Mouse (Mus musculus): Measurements from ENCODE around the gene Oosp3.

- TF ChIP-seq CTCF (IDR thresholded peaks at IDR 0.05; ENCODE audit: control insufficient read depth, insufficient read depth, insufficient read length) (no peak), MAX (IDR thresholded peaks at IDR 0.05) (no peak), USF1 (IDR thresholded peaks at IDR 0.05; ENCODE audit: low read depth) (no peak), FOSL1 (IDR thresholded peaks at IDR 0.05; ENCODE audit: insufficient read depth, low read length, poor library complexity, severe bottlenecking) (no peak), CEBPB (IDR thresholded peaks at IDR 0.05; ENCODE audit: low read depth) (no peak), MYOG (IDR thresholded peaks at IDR 0.05; ENCODE audit: control insufficient read depth, extremely low read depth, insufficient read length) (no peak), MYOD1 (IDR thresholded peaks at IDR 0.05; ENCODE audit: control insufficient read depth, insufficient read length, low read depth) (no peak)
Measured at GRCm38 (mm10) chr19:11745680-11746079, 48.8 kb downstream of the Oosp3 start.

Data from C2C12 (cell line).